Mouse (Mus musculus): ENCODE results near the gene Rprd1b. TPM values are rescaled to one million over a fixed set of nuclear protein-coding genes. Genes with fewer than 3 reads are reported as not detected.

Gene Rprd1b
- polyA plus RNA-seq, 1 experiment = 11.4 TPM

DNA sequence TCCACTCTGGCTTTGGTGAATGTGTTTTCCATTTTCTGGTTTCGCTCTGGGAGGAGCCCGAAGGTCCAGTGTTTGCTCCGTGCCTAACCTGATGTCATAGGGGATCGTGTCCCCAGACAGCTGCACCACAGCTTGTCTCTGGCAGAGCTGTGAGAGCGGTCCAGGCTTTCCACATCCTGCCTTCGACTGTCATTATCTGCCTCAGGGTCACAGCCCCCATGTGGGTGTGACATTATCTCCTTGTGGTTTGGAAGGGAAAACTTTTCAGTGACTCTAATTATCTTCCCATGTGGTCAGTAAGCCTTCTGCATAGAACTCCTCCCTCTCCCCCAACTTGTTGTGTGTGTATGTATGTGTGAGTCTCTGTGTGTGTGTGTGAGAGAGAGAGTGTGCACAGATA is 77.3 kb downstream of the Rprd1b start:
- Histone ChIP-seq H3K27me3 (ENCODE audit: control insufficient read depth, insufficient read depth, insufficient read length) (no peaks in the 10 kb centered on the region), H3K36me3 (ENCODE audit: control insufficient read depth, insufficient read depth) (no peaks in the 10 kb centered on the region), H3K79me2 (ENCODE audit: control insufficient read depth, insufficient read depth) (no peaks in the 10 kb centered on the region), H3K79me3 (ENCODE audit: low read depth) (no peaks in the 10 kb centered on the region), H3K4me3 (ENCODE audit: insufficient read depth, poor library complexity, severe bottlenecking) (no peak overlapping the region), H3ac (ENCODE audit: control insufficient read depth, insufficient read length, low read depth) (no peak overlapping the region)
- no peak for TF ChIP-seq CTCF (IDR thresholded peaks at IDR 0.05; ENCODE audit: control insufficient read depth, insufficient read depth, insufficient read length)
- no peak for TF ChIP-seq FOSL1 (IDR thresholded peaks at IDR 0.05; ENCODE audit: insufficient read depth, low read length, poor library complexity, severe bottlenecking)
- TF ChIP-seq MYOD1 (IDR thresholded peaks at IDR 0.05; ENCODE audit: control insufficient read depth, insufficient read length, low read depth) = peak; percentile 68
- no peak for TF ChIP-seq MAX (IDR thresholded peaks at IDR 0.05)
- TF ChIP-seq MYOG (IDR thresholded peaks at IDR 0.05; ENCODE audit: control insufficient read depth, extremely low read depth, insufficient read length) = no peak

DNA sequence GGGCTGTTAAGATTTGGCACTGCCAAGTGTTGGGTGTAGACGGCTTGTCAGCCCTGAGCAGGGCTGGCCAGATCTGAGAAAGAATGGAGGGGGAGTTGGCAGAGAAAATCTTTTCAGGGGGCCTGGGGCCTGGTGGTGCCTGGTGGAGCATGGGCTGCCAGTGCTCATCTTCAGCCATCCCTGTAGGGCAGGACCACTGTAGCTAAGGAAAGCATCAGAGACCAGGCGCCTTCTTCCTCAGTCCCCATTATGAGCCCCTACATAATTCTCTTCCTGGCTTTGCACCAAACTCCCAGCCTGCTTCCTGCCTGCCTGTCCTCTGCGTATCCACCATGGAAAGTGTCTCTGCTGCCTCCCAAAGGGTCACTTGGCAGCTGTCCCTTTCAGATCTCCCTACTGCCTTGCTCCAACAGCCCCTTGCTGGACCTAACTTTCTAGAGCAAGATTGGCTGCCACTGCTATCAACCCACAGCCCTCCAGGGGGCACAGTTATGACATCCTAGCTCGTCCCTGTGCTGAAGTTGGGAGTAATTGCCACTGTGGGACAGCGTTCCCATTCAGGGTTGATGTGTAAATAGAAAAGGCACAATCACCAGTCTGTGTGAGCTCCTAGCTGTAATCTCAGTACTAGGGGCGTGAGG is 78.8 kb downstream of the Rprd1b start:
- Histone ChIP-seq H3K79me3 (ENCODE audit: low read depth) (no peaks in the 10 kb centered on the region), H3K79me2 (ENCODE audit: control insufficient read depth, insufficient read depth) (no peaks in the 10 kb centered on the region), H3K4me3 (ENCODE audit: insufficient read depth, poor library complexity, severe bottlenecking) (no peak overlapping the region), H3K36me3 (ENCODE audit: control insufficient read depth, insufficient read depth) (no peaks in the 10 kb centered on the region), H3K27me3 (ENCODE audit: control insufficient read depth, insufficient read depth, insufficient read length) (no peaks in the 10 kb centered on the region), H3ac (ENCODE audit: control insufficient read depth, insufficient read length, low read depth) (no peak overlapping the region)
- TF ChIP-seq CEBPB (IDR thresholded peaks at IDR 0.05; ENCODE audit: low read depth) (no peak), USF1 (IDR thresholded peaks at IDR 0.05; ENCODE audit: low read depth) (no peak), MAX (IDR thresholded peaks at IDR 0.05) (no peak), MYOG (IDR thresholded peaks at IDR 0.05; ENCODE audit: control insufficient read depth, extremely low read depth, insufficient read length) (no peak), CTCF (IDR thresholded peaks at IDR 0.05; ENCODE audit: control insufficient read depth, insufficient read depth, insufficient read length) (peak; percentile 86)

GRCm38 (mm10) chr2:158109516-158109915 is 81.2 kb downstream of the Rprd1b start:
- TF ChIP-seq CEBPB (IDR thresholded peaks at IDR 0.05; ENCODE audit: low read depth) (no peak), CTCF (IDR thresholded peaks at IDR 0.05; ENCODE audit: control insufficient read depth, insufficient read depth, insufficient read length) (no peak), MAX (IDR thresholded peaks at IDR 0.05) (no peak), USF1 (IDR thresholded peaks at IDR 0.05; ENCODE audit: low read depth) (no peak)
- no peaks in the 10 kb centered on the region for H3K79me3 ChIP-seq (ENCODE audit: low read depth)
- H3K79me2 ChIP-seq (ENCODE audit: control insufficient read depth, insufficient read depth) = no peaks in the 10 kb centered on the region
- H3K27me3 ChIP-seq (ENCODE audit: control insufficient read depth, insufficient read depth, insufficient read length) = no peaks in the 10 kb centered on the region
- H3K36me3 ChIP-seq (ENCODE audit: control insufficient read depth, insufficient read depth) = no peaks in the 10 kb centered on the region
- no peak overlapping the region for H3ac ChIP-seq (ENCODE audit: control insufficient read depth, insufficient read length, low read depth)
- H3K4me3 ChIP-seq (ENCODE audit: insufficient read depth, poor library complexity, severe bottlenecking) = no peak overlapping the region

- Histone ChIP-seq H3K36me3 (ENCODE audit: control insufficient read depth, insufficient read depth) (no peaks in the 10 kb centered on the region), H3K27me3 (ENCODE audit: control insufficient read depth, insufficient read depth, insufficient read length) (no peaks in the 10 kb centered on the region), H3ac (ENCODE audit: control insufficient read depth, insufficient read length, low read depth) (no peak overlapping the region), H3K79me3 (ENCODE audit: low read depth) (no peaks in the 10 kb centered on the region), H3K79me2 (ENCODE audit: control insufficient read depth, insufficient read depth) (no peaks in the 10 kb centered on the region), H3K4me3 (ENCODE audit: insufficient read depth, poor library complexity, severe bottlenecking) (no peak overlapping the region)
- TF ChIP-seq MAX (IDR thresholded peaks at IDR 0.05) (no peak), CEBPB (IDR thresholded peaks at IDR 0.05; ENCODE audit: low read depth) (no peak), FOSL1 (IDR thresholded peaks at IDR 0.05; ENCODE audit: insufficient read depth, low read length, poor library complexity, severe bottlenecking) (no peak), MYOG (IDR thresholded peaks at IDR 0.05; ENCODE audit: control insufficient read depth, extremely low read depth, insufficient read length) (no peak), CTCF (IDR thresholded peaks at IDR 0.05; ENCODE audit: control insufficient read depth, insufficient read depth, insufficient read length) (no peak), MYOD1 (IDR thresholded peaks at IDR 0.05; ENCODE audit: control insufficient read depth, insufficient read length, low read depth) (no peak), USF1 (IDR thresholded peaks at IDR 0.05; ENCODE audit: low read depth) (no peak)
Observed at GRCm38 (mm10) chr2:158113591-158114257, 85.4 kb downstream of the Rprd1b start.

- Histone ChIP-seq H3ac (ENCODE audit: control insufficient read depth, insufficient read length, low read depth) (no peak overlapping the region), H3K79me2 (ENCODE audit: control insufficient read depth, insufficient read depth) (no peaks in the 10 kb centered on the region), H3K36me3 (ENCODE audit: control insufficient read depth, insufficient read depth) (no peaks in the 10 kb centered on the region), H3K79me3 (ENCODE audit: low read depth) (no peaks in the 10 kb centered on the region), H3K4me3 (ENCODE audit: insufficient read depth, poor library complexity, severe bottlenecking) (no peak overlapping the region), H3K27me3 (ENCODE audit: control insufficient read depth, insufficient read depth, insufficient read length) (no peaks in the 10 kb centered on the region)
- TF ChIP-seq CEBPB (IDR thresholded peaks at IDR 0.05; ENCODE audit: low read depth) = no peak
- TF ChIP-seq USF1 (IDR thresholded peaks at IDR 0.05; ENCODE audit: low read depth) = no peak
- TF ChIP-seq CTCF (IDR thresholded peaks at IDR 0.05; ENCODE audit: control insufficient read depth, insufficient read depth, insufficient read length) = no peak
- no peak for TF ChIP-seq FOSL1 (IDR thresholded peaks at IDR 0.05; ENCODE audit: insufficient read depth, low read length, poor library complexity, severe bottlenecking)
Observed at GRCm38 (mm10) chr2:158114931-158115330, 86.6 kb downstream of the Rprd1b start.

- no peak overlapping the region for H3ac ChIP-seq (ENCODE audit: control insufficient read depth, insufficient read length, low read depth)
- TF ChIP-seq MYOD1 (IDR thresholded peaks at IDR 0.05; ENCODE audit: control insufficient read depth, insufficient read length, low read depth) = no peak
- TF ChIP-seq USF1 (IDR thresholded peaks at IDR 0.05; ENCODE audit: low read depth) = no peak
- TF ChIP-seq CTCF (IDR thresholded peaks at IDR 0.05; ENCODE audit: control insufficient read depth, insufficient read depth, insufficient read length) = no peak
- no peak for TF ChIP-seq MYOG (IDR thresholded peaks at IDR 0.05; ENCODE audit: control insufficient read depth, extremely low read depth, insufficient read length)
- TF ChIP-seq MAX (IDR thresholded peaks at IDR 0.05) = no peak
- no peak for TF ChIP-seq FOSL1 (IDR thresholded peaks at IDR 0.05; ENCODE audit: insufficient read depth, low read length, poor library complexity, severe bottlenecking)
- TF ChIP-seq CEBPB (IDR thresholded peaks at IDR 0.05; ENCODE audit: low read depth) = no peak
Observed at GRCm38 (mm10) chr2:158115838-158116453, 87.6 kb downstream of the Rprd1b start.

More at GRCm38 (mm10) chr2:158115838-158116453, 87.6 kb downstream of the Rprd1b start:
- H3K79me3 ChIP-seq (ENCODE audit: low read depth) = no peaks in the 10 kb centered on the region
- no peak overlapping the region for H3K4me3 ChIP-seq (ENCODE audit: insufficient read depth, poor library complexity, severe bottlenecking)
- H3K79me2 ChIP-seq (ENCODE audit: control insufficient read depth, insufficient read depth) = no peaks in the 10 kb centered on the region
- H3K36me3 ChIP-seq (ENCODE audit: control insufficient read depth, insufficient read depth) = no peaks in the 10 kb centered on the region
- no peaks in the 10 kb centered on the region for H3K27me3 ChIP-seq (ENCODE audit: control insufficient read depth, insufficient read depth, insufficient read length)

Measured in C2C12 (cell line).